Mouse (Mus musculus) naive thymus-derived CD4-positive, alpha-beta T cell, adult 5 months (primary cell): ENCODE results near the gene Plppr4. TPM values are rescaled to one million over a fixed set of nuclear protein-coding genes. Genes with fewer than 3 reads are reported as not detected.

ENCODE experiments used
- polyA plus RNA-seq: library from polyadenylated mRNA; unstranded; fragments of 100-300 nt; shearing (Covaris generic); gene quantifications from one replicate; pipeline ENCODE4 v1.2.1, GENCODE M21; 2017

Gene Plppr4
- not detected for polyA plus RNA-seq

GRCm38 (mm10) chr3:117360528-117360927, at the start of gene Plppr4:
Gene Plppr4 (minus strand): TSS chr3:117360876.

Other genes with a start within 250 kb of the Plppr4 start
- gene Plppr5, start 214.0 kb upstream of the Plppr4 start, polyA plus RNA-seq: not detected